Mouse (Mus musculus): Measurements from ENCODE around the gene Birc5.

GRCm38 (mm10) chr11:117828888-117829604, 20.0 kb upstream of the Birc5 start:
- no peak for TF ChIP-seq CTCF (IDR thresholded peaks at IDR 0.05; ENCODE audit: low read depth, low read length)
- peak; percentile 44; the same call in 1 of the 2 replicates for TF ChIP-seq POLR2A (IDR thresholded peaks at IDR 0.05; ENCODE audit: extremely low read depth, insufficient read depth, low read length)

Measured in liver, adult 2 months (tissue).